Mouse (Mus musculus) midbrain, embryonic 11.5 days (tissue): Measurements from ENCODE around the gene Zfp763. TPM values are rescaled to one million over a fixed set of nuclear protein-coding genes. Genes with fewer than 3 reads are reported as not detected.

Experiments
- ATAC-seq: fragments of 200-750 bp; cut with Nextera tagmentation; 2 replicates; pipeline ENCODE4 v1.8.0; 2017; ENCODE audit warnings: moderate TSS enrichment, moderate library complexity; ENCODE audit not compliant: low FRiP score
- DNase-seq: peaks from one replicate; pipeline ENCODE4 v3.0.0; 2015; ENCODE audit warnings: low spot score; ENCODE audit errors: missing footprints
- H3K27ac ChIP-seq: fragments of 300-500 bp; sonication (generic); 2 replicates; pipeline ENCODE4 v1.5.1; 2014; ENCODE audit warnings: low read depth, low read length
- H3K27me3 ChIP-seq: fragments of 300-500 bp; sonication (generic); 2 replicates; pipeline ENCODE4 v1.6.1; 2014; ENCODE audit warnings: mild to moderate bottlenecking, low read length, moderate library complexity, mixed read lengths; ENCODE audit not compliant: control insufficient read depth, insufficient read depth
- H3K36me3 ChIP-seq: fragments of 300-500 bp; sonication (generic); 2 replicates; pipeline ENCODE4 v1.6.1; 2014; ENCODE audit warnings: mild to moderate bottlenecking, low read length, moderate library complexity, mixed read lengths; ENCODE audit not compliant: control insufficient read depth, insufficient read depth
- H3K4me1 ChIP-seq: fragments of 300-500 bp; sonication (generic); 2 replicates; pipeline ENCODE4 v1.6.1; 2014; ENCODE audit warnings: low read length; ENCODE audit not compliant: control insufficient read depth, insufficient read depth
- H3K4me2 ChIP-seq: fragments of 300-500 bp; sonication (generic); 2 replicates; pipeline ENCODE4 v1.6.1; 2014; ENCODE audit warnings: mild to moderate bottlenecking, moderate library complexity
- H3K4me3 ChIP-seq: fragments of 300-500 bp; sonication (generic); 2 replicates; pipeline ENCODE4 v1.5.1; 2014; ENCODE audit warnings: low read depth, low read length
- H3K9ac ChIP-seq: fragments of 300-500 bp; sonication (generic); 2 replicates; pipeline ENCODE4 v1.6.1; 2014; ENCODE audit warnings: low read length
- H3K9me3 ChIP-seq: fragments of 300-500 bp; sonication (generic); 2 replicates; pipeline ENCODE4 v1.6.1; 2016; ENCODE audit warnings: low read length; ENCODE audit not compliant: control insufficient read depth
- WGBS: fragments of 180-500 bp; shearing (Covaris S2); extraction: QIAGEN DNeasy Blood & Tissue Kit; methylation state at CpG from one replicate; pipeline ENCODE4 v1.1.7; 2014; 5-methylcytosine and 5-hydroxymethylcytosine counted together
- polyA plus RNA-seq: library from polyadenylated mRNA; unstranded; fragments of >200 nt; fragmentation: Nextera tagmentation; extraction: Ambion mirVana; gene quantifications from 2 replicates; pipeline ENCODE4 v1.2.1, GENCODE M21; 2014

Zfp763 gene
- polyA plus RNA-seq, 1 experiment from 2014 or later: 22.8 TPM

DNA sequence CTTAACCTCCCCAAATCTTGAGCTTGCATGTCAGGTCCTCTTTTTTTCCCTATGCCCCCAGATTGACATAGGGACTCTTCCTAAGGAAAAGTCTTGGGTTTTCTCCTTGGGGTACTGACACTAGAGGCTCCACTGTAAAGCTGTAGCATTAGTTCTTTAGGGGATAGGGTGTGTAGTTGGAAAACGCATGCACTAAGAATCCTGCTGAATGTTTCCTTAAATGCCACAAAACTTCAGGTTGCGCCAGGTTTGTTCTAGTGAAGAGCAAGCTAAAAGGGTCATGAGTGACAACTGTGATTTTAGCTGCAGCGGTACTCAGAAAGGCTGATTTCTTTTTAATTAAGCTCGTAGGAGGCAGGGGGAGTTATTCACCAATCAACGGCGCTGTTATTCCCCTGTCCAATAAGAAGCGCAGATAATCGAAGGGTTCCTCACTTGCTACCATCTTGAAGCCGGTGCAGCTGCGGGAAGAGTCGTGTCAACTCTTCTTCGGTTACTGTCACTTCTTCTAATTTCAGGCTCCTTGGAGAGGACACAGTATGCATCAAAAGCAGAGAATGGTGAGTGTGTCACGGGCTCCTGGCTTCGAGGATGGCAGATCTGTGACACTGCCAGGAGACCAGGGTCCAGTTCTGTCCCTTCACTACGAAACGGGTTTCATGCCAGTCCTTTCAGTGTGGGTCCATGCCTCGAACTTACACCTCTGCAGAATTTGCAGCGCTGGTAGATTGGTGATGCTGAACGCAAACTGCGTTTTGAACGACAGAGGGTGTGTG is 40.3 kb downstream of the Zfp763 start, which contains the start of gene Zfp952:
Zfp952 (plus strand) TSS at position 431 of the 776 bp plus-strand sequence.
- Histone ChIP-seq H3K36me3 (peaks cover 4% of the 10 kb centered on the region), H3K27ac (peak within 1 kb of the TSS; percentile 35; the same call in 1 of the 2 replicates), H3K9me3 (no peaks in the 10 kb centered on the region), H3K4me1 (peaks cover 6% of the 10 kb centered on the region; the same call in 1 of the 2 replicates), H3K9ac (peak within 1 kb of the TSS; percentile 84), H3K27me3 (no peaks in the 10 kb centered on the region), H3K4me3 (peak within 1 kb of the TSS; percentile 80), H3K4me2 (peak within 1 kb of the TSS; percentile 78)
- 3% methylated on average over 21 of the region's 21 CpGs for WGBS
- DNase-seq: peak; percentile 99
- peak; percentile 96 for ATAC-seq

- ATAC-seq (no peak), DNase-seq (no peak)
- peak overlapping the region; percentile 84; the same call in 1 of the 2 replicates for H3K9ac ChIP-seq
Observed at GRCm38 (mm10) chr17:32991965-32992698, 41.1 kb downstream of the Zfp763 start.

GRCm38 (mm10) chr17:32986301-32986700 is 46.9 kb downstream of the Zfp763 start:
- H3K27me3 ChIP-seq: no peaks in the 10 kb centered on the region

More at GRCm38 (mm10) chr17:32991965-32992698, 41.1 kb downstream of the Zfp763 start:
- H3K9me3 ChIP-seq: no peaks in the 10 kb centered on the region
- 70% methylated on average over 12 of the region's 12 CpGs for WGBS
- peaks cover 4% of the 10 kb centered on the region for H3K36me3 ChIP-seq
- no peaks in the 10 kb centered on the region for H3K27me3 ChIP-seq
- peaks cover 6% of the 10 kb centered on the region; the same call in 1 of the 2 replicates for H3K4me1 ChIP-seq
- H3K4me2 ChIP-seq: peak overlapping the region; percentile 78; the same call in 1 of the 2 replicates
- no peak overlapping the region for H3K27ac ChIP-seq
- peak overlapping the region; percentile 80 for H3K4me3 ChIP-seq

DNA sequence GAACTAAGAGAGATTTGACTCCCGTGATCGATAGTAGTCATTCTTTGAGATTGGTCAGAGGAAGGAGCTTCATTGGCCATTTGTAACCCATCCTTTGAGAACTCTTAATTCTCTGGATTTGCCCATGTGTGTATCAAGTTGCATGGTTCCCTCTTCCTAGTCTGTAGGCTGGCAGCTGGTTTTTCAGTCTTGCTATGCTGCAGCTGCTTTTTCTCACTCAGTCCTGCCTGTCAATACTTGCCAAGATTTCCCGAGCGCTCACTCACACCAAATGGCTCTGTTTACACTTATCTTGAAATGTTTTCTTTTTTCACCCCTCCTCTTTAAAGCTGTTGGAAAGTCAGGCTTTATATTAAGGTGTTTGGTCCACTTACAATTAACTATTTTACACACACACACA is 51.8 kb downstream of the Zfp763 start:
- Histone ChIP-seq H3K27me3 (no peaks in the 10 kb centered on the region), H3K4me3 (no peak overlapping the region), H3K4me1 (no peaks in the 10 kb centered on the region), H3K9ac (no peak overlapping the region), H3K9me3 (no peaks in the 10 kb centered on the region), H3K4me2 (no peak overlapping the region), H3K36me3 (peaks cover 13% of the 10 kb centered on the region), H3K27ac (no peak overlapping the region)
- no peak for DNase-seq
- 92% methylated on average over 4 of the region's 4 CpGs for WGBS
- no peak for ATAC-seq

More at GRCm38 (mm10) chr17:32986301-32986700, 46.9 kb downstream of the Zfp763 start:
- no peaks in the 10 kb centered on the region for H3K4me1 ChIP-seq
- no peak overlapping the region for H3K27ac ChIP-seq
- 79% methylated on average over 4 of the region's 4 CpGs for WGBS
- DNase-seq: no peak
- no peaks in the 10 kb centered on the region; the same call in 1 of the 2 replicates for H3K36me3 ChIP-seq
- ATAC-seq: no peak
- H3K4me2 ChIP-seq: no peak overlapping the region
- H3K9me3 ChIP-seq: no peaks in the 10 kb centered on the region
- H3K9ac ChIP-seq: no peak overlapping the region
- H3K4me3 ChIP-seq: no peak overlapping the region

Other genes with a start within 250 kb of the Zfp763 start
- 32.0 and 33.8 TPM in 2 replicates for gene Zfp871, start 245.1 kb downstream of the Zfp763 start, polyA plus RNA-seq
- 38.1 and 42.0 TPM in 2 replicates for gene Zfp811, start 223.5 kb downstream of the Zfp763 start, polyA plus RNA-seq
- gene Zfp799, start 203.1 kb downstream of the Zfp763 start, polyA plus RNA-seq: 18.6 and 19.3 TPM in 2 replicates
- 9.7 and 11.0 TPM in 2 replicates for gene Zfp870, start 141.8 kb downstream of the Zfp763 start, polyA plus RNA-seq
- not detected in 2 replicates for gene Cyp4f14, start 116.1 kb downstream of the Zfp763 start, polyA plus RNA-seq
- gene Cyp4f13, start 86.0 kb downstream of the Zfp763 start, polyA plus RNA-seq: 2.0 and 2.2 TPM in 2 replicates
- 14.4 and 15.6 TPM in 2 replicates for gene Zfp472, start 67.6 kb downstream of the Zfp763 start, polyA plus RNA-seq
- 19.2 and 19.3 TPM in 2 replicates for gene Zfp952, start 40.3 kb downstream of the Zfp763 start, polyA plus RNA-seq
- gene 4921501E09Rik, start 34.7 kb upstream of the Zfp763 start, polyA plus RNA-seq: not detected in 2 replicates
- 10.7 and 14.1 TPM in 2 replicates for gene Zfp563, start 55.9 kb upstream of the Zfp763 start, polyA plus RNA-seq
- not detected in 2 replicates for gene Morc2b, start 106.3 kb upstream of the Zfp763 start, polyA plus RNA-seq
- not detected in 2 replicates for gene Olfr55, start 135.0 kb upstream of the Zfp763 start, polyA plus RNA-seq
- not detected in 2 replicates for gene Olfr239, start 157.9 kb upstream of the Zfp763 start, polyA plus RNA-seq
- 0.03 TPM in 1 of 2 replicates, not detected in the other for gene Olfr1564, start 188.3 kb upstream of the Zfp763 start, polyA plus RNA-seq
- 20.5 and 21.2 TPM in 2 replicates for gene Zfp955a, start 221.7 kb upstream of the Zfp763 start, polyA plus RNA-seq
- gene Olfr63, start 231.3 kb upstream of the Zfp763 start, polyA plus RNA-seq: 0.01 and 0.06 TPM in 2 replicates